Mouse (Mus musculus) liver (tissue): ENCODE measurements around the gene Btg1-ps2.
"Not testable (repeated sequence)": the region's sequence is repeated elsewhere in the genome, so short reads cannot be mapped to it uniquely, and the experiment has no call there.

Experiments used
- DNase-seq: peaks from one replicate; pipeline ENCODE4 v3.0.0-alpha.2; 2020; ENCODE audit warnings: mixed read lengths

Gene Btg1-ps2

GRCm38 (mm10) chrX:38043014-38043413 lies at the start of gene Btg1-ps2:
Gene Btg1-ps2 (minus strand): TSS chrX:38043114.
- DNase-seq = not testable (repeated sequence)

GRCm38 (mm10) chrX:38085041-38085440 lies 42.1 kb upstream of the Btg1-ps2 start, which contains the start of gene Rhox11:
Gene Rhox11 (minus strand): TSS chrX:38085141.
- no peak for DNase-seq

- peak; percentile 37 for DNase-seq
Measured at GRCm38 (mm10) chrX:38084226-38084625, 41.3 kb upstream of the Btg1-ps2 start.

GRCm38 (mm10) chrX:38066175-38066574 lies 23.3 kb upstream of the Btg1-ps2 start, which contains the start of gene Rhox10:
Gene Rhox10 (plus strand): TSS chrX:38066475.
- DNase-seq = no peak

GRCm38 (mm10) chrX:38061544-38061943 lies 18.6 kb upstream of the Btg1-ps2 start:
- DNase-seq = no peak

- no peak for DNase-seq
Measured at GRCm38 (mm10) chrX:38039666-38040065, 3.2 kb downstream of the Btg1-ps2 start.

GRCm38 (mm10) chrX:38033841-38034240 lies 9.1 kb downstream of the Btg1-ps2 start:
- DNase-seq = no peak

- DNase-seq = not testable (repeated sequence)
Measured at GRCm38 (mm10) chrX:38018597-38018996, 24.3 kb downstream of the Btg1-ps2 start, which contains the start of gene Btg1-ps1. Gene Btg1-ps1 (minus strand): TSS chrX:38018815.

- DNase-seq = no peak
Measured at GRCm38 (mm10) chrX:38008756-38009155, 34.2 kb downstream of the Btg1-ps2 start.
